Mouse (Mus musculus): ENCODE measurements around the gene Ramp3. TPM values are rescaled to one million over a fixed set of nuclear protein-coding genes. Genes with fewer than 3 reads are reported as not detected.

The Ramp3 gene
- 0.19 TPM for polyA plus RNA-seq (2012; fragmentation: generic; extraction: Trizol)

DNA sequence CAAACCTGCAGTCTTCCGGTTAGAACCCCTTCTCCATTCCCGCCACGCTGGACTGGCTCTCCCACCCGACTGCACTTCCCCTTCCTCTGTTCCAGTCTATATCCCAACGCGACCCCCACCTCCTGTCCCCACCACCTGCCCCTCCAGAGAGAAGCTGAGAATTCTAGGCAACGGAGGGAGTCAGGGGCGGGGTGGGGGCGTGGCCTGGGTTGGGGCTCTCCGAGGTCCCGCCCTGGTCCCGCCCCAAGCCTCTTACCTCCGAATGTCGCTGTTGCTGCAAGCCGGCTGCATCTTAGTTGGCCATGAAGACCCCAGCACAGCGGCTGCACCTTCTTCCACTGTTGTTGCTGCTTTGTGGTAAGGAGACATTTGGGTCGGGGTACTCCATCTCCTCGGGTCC is at the start of gene Ramp3:
Gene Ramp3, plus strand, starts transcription at position 251 of the 400 bp plus-strand sequence.
- no peaks in the 10 kb centered on the region for H3K36me3 ChIP-seq (ENCODE audit: control insufficient read depth, insufficient read depth)
- H3K4me3 ChIP-seq = no peak within 1 kb of the TSS
- H3K4me2 ChIP-seq (ENCODE audit: low read depth) = no peak within 1 kb of the TSS
- TF ChIP-seq E2F4 (IDR thresholded peaks at IDR 0.05; ENCODE audit: insufficient read depth) = no peak
- no peak for TF ChIP-seq POLR2A (IDR thresholded peaks at IDR 0.05; ENCODE audit: insufficient read length, low read depth)
- TF ChIP-seq SRF (IDR thresholded peaks at IDR 0.05; ENCODE audit: control insufficient read depth, insufficient read length, low read depth) = no peak
- no peak for TF ChIP-seq TCF12 (IDR thresholded peaks at IDR 0.05; ENCODE audit: insufficient read depth, poor library complexity, severe bottlenecking)
- TF ChIP-seq USF1 (IDR thresholded peaks at IDR 0.05; ENCODE audit: low read depth) = no peak
- no peak for TF ChIP-seq MYOG (IDR thresholded peaks at IDR 0.05; ENCODE audit: control insufficient read depth in 1 of 3, insufficient read depth in 1 of 3, insufficient read length in 2 of 3, low read depth in 2 of 3)
- TF ChIP-seq MAX (IDR thresholded peaks at IDR 0.05; ENCODE audit: low read depth) = no peak
- TF ChIP-seq TCF3 (IDR thresholded peaks at IDR 0.05; ENCODE audit: insufficient read length, low read depth) = no peak
- TF ChIP-seq MYOD1 (IDR thresholded peaks at IDR 0.05; ENCODE audit: control insufficient read depth in 1 of 3, insufficient read length in 2 of 3, low read depth in 2 of 3) = no peak
- no peak for TF ChIP-seq CEBPB (IDR thresholded peaks at IDR 0.05; ENCODE audit: insufficient read depth, poor library complexity, severe bottlenecking)
- TF ChIP-seq POLR2AphosphoS2 (IDR thresholded peaks at IDR 0.05; ENCODE audit: insufficient read length, low read depth) = no peak
- no peaks in the 10 kb centered on the region for H3K79me2 ChIP-seq (ENCODE audit: control insufficient read depth, insufficient read depth)
- H3K27me3 ChIP-seq (ENCODE audit: control insufficient read depth, insufficient read depth, insufficient read length) = peaks cover 23% of the 10 kb centered on the region
- H3ac ChIP-seq (ENCODE audit: control insufficient read depth, insufficient read length) = no peak within 1 kb of the TSS

DNA sequence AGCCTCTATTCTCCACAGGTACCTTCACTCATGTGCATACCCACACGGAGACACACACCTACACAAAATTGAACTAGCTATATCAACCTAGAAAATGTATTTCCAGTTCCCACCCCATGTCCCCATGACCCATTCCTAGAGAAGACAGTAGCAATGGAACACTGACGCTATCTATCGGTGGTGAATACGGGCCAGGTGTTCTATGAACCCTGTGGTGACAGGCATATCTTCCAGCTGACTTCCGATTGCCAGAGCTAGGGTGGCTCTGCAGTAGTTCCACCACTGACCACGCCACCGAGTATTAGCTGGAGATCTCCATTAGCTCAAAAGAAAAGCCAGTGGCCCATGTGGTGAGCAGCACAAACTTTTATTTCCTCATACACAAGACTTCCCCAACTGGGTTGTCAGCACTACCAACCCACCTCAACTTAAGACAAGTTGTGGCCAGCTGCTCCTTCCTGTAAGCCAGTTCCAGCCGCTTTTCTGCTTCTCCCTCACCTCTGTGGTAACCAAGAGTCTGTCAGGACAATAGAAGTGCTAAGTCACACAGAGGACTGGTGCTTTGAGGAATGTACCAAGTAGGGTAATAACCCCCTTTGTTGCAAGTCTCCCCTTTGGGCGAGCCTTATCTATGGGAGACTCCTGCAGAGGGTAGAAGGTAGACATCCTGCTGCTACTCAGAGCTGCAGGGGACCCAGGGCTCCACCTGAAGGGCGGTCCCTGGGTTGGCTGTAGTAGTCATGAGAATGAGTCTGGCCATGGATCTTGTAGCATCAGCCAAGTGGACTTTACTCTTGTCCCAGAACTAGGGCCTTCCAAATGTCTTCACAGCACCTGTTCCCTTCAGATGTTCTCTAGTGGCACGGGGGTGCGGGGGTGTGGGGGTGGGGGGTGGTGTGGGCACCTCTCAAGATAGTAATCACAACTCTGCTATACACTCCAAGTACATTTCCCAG is 42.8 kb upstream of the Ramp3 start:
- Histone ChIP-seq H3K27me3 (ENCODE audit: control insufficient read depth, insufficient read depth, insufficient read length) (no peaks in the 10 kb centered on the region), H3K79me2 (ENCODE audit: control insufficient read depth, insufficient read depth) (no peaks in the 10 kb centered on the region), H3K4me3 (no peak overlapping the region), H3K36me3 (ENCODE audit: control insufficient read depth, insufficient read depth) (peaks cover 49% of the 10 kb centered on the region), H3ac (ENCODE audit: control insufficient read depth, insufficient read length) (no peak overlapping the region), H3K4me2 (ENCODE audit: low read depth) (no peak overlapping the region)
- TF ChIP-seq POLR2AphosphoS2 (IDR thresholded peaks at IDR 0.05; ENCODE audit: insufficient read length, low read depth) (peak; percentile 35), MYOD1 (IDR thresholded peaks at IDR 0.05; ENCODE audit: control insufficient read depth in 1 of 3, insufficient read length in 2 of 3, low read depth in 2 of 3) (no peak), CEBPB (IDR thresholded peaks at IDR 0.05; ENCODE audit: insufficient read depth, poor library complexity, severe bottlenecking) (no peak), E2F4 (IDR thresholded peaks at IDR 0.05; ENCODE audit: insufficient read depth) (no peak), MAX (IDR thresholded peaks at IDR 0.05; ENCODE audit: low read depth) (no peak)

DNA sequence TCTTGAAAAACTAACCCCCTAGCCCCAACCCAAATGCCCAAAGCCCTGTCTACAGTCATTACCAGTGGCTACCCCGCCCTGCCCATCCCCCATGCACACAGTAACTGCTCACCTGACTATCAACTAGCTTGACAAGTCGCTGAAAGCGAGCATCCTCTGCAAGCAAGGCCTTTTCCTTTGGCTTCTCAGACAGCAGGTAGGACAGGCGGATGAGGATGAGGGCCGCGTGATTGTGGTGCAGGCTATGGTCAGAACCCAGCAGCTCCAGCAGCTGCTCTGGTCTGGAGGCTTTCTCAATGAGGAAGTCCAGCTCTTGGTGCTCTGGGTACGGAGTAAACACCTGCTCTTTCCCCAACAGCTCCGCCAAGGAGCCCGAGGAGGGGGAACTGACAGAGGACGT is 34.6 kb upstream of the Ramp3 start:
- Histone ChIP-seq H3K36me3 (ENCODE audit: control insufficient read depth, insufficient read depth) (peaks cover 34% of the 10 kb centered on the region), H3K27me3 (ENCODE audit: control insufficient read depth, insufficient read depth, insufficient read length) (no peaks in the 10 kb centered on the region), H3ac (ENCODE audit: control insufficient read depth, insufficient read length) (no peak overlapping the region), H3K4me2 (ENCODE audit: low read depth) (peak overlapping the region; percentile 98), H3K79me2 (ENCODE audit: control insufficient read depth, insufficient read depth) (peaks cover 51% of the 10 kb centered on the region), H3K4me3 (peak overlapping the region; percentile 98)
- TF ChIP-seq MYOG (IDR thresholded peaks at IDR 0.05; ENCODE audit: control insufficient read depth in 1 of 3, insufficient read depth in 1 of 3, insufficient read length in 2 of 3, low read depth in 2 of 3) = no peak
- TF ChIP-seq MYOD1 (IDR thresholded peaks at IDR 0.05; ENCODE audit: control insufficient read depth in 1 of 3, insufficient read length in 2 of 3, low read depth in 2 of 3) = no peak
- TF ChIP-seq USF1 (IDR thresholded peaks at IDR 0.05; ENCODE audit: low read depth) = no peak
- no peak for TF ChIP-seq TCF3 (IDR thresholded peaks at IDR 0.05; ENCODE audit: insufficient read length, low read depth)
- no peak for TF ChIP-seq POLR2A (IDR thresholded peaks at IDR 0.05; ENCODE audit: insufficient read length, low read depth)
- no peak for TF ChIP-seq CEBPB (IDR thresholded peaks at IDR 0.05; ENCODE audit: insufficient read depth, poor library complexity, severe bottlenecking)
- TF ChIP-seq MAX (IDR thresholded peaks at IDR 0.05; ENCODE audit: low read depth) = no peak
- no peak for TF ChIP-seq TCF12 (IDR thresholded peaks at IDR 0.05; ENCODE audit: insufficient read depth, poor library complexity, severe bottlenecking)
- TF ChIP-seq SRF (IDR thresholded peaks at IDR 0.05; ENCODE audit: control insufficient read depth, insufficient read length, low read depth) = no peak
- TF ChIP-seq E2F4 (IDR thresholded peaks at IDR 0.05; ENCODE audit: insufficient read depth) = no peak

DNA sequence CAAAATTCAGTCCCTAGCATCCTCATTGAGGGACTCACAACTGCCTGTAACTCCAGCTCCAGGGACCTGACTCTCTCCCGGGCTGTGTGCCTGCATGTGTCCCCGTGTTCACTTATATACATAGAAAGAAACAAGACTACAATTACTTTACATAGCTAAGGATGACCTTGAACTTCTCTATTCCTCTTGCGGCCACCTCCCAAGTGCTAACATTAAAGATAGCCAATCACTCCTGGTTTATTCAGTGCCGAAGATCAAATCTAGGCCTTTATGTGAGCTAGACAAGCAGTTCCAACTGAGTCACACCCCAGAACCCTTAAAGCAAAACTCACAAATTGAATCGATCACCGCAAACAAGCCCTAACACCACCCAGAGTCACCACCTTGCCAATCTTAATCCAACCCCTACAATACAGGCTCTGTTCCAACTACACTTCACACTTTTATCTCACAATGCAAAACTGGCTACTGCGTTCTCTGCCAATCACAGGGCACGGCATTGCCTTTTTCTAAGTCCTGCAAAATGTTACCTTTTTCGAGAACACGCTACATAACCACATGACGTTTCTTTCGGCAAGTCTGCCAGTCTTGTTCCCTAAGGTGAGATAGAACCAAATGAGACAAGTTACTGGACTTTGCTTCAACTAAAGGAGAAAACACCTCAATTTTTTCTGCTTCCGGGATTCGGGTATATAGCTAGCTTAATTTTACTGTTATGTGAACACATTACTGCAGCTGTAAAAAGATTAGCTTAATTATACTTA is 33.5 kb upstream of the Ramp3 start:
- TF ChIP-seq USF1 (IDR thresholded peaks at IDR 0.05; ENCODE audit: low read depth) (no peak), SRF (IDR thresholded peaks at IDR 0.05; ENCODE audit: control insufficient read depth, insufficient read length, low read depth) (no peak), MYOG (IDR thresholded peaks at IDR 0.05; ENCODE audit: control insufficient read depth in 1 of 3, insufficient read depth in 1 of 3, insufficient read length in 2 of 3, low read depth in 2 of 3) (no peak), CEBPB (IDR thresholded peaks at IDR 0.05; ENCODE audit: insufficient read depth, poor library complexity, severe bottlenecking) (no peak), REST (IDR thresholded peaks at IDR 0.05; ENCODE audit: insufficient read depth, insufficient read length) (no peak), MYOD1 (IDR thresholded peaks at IDR 0.05; ENCODE audit: control insufficient read depth in 1 of 3, insufficient read length in 2 of 3, low read depth in 2 of 3) (no peak), E2F4 (IDR thresholded peaks at IDR 0.05; ENCODE audit: insufficient read depth) (no peak), POLR2A (IDR thresholded peaks at IDR 0.05; ENCODE audit: insufficient read length, low read depth) (no peak), POLR2AphosphoS2 (IDR thresholded peaks at IDR 0.05; ENCODE audit: insufficient read length, low read depth) (no peak), TCF12 (IDR thresholded peaks at IDR 0.05; ENCODE audit: insufficient read depth, poor library complexity, severe bottlenecking) (no peak), TCF3 (IDR thresholded peaks at IDR 0.05; ENCODE audit: insufficient read length, low read depth) (no peak), MAX (IDR thresholded peaks at IDR 0.05; ENCODE audit: low read depth) (no peak)
- H3K36me3 ChIP-seq (ENCODE audit: control insufficient read depth, insufficient read depth) = peaks cover 30% of the 10 kb centered on the region

More for the DNA sequence above, 33.5 kb upstream of the Ramp3 start:
- H3K4me2 ChIP-seq (ENCODE audit: low read depth) = peak overlapping the region; percentile 98
- H3K79me2 ChIP-seq (ENCODE audit: control insufficient read depth, insufficient read depth) = peaks cover 51% of the 10 kb centered on the region
- H3K4me3 ChIP-seq = peak overlapping the region; percentile 98
- no peaks in the 10 kb centered on the region for H3K27me3 ChIP-seq (ENCODE audit: control insufficient read depth, insufficient read depth, insufficient read length)
- H3ac ChIP-seq (ENCODE audit: control insufficient read depth, insufficient read length) = peak overlapping the region; percentile 54
